Mouse (Mus musculus) thymus, adult 2 months (tissue): Measurements from ENCODE around the gene Prdm16. TPM values are rescaled to one million over a fixed set of nuclear protein-coding genes. Genes with fewer than 3 reads are reported as not detected.
A peak's percentile ranks its signal among the peaks of the same experiment; 100 is the strongest.

Experiments
- DNase-seq: peaks from one replicate; pipeline ENCODE4 v3.0.0; 2021
- H3K27ac ChIP-seq: fragments of 200-500 bp; 2 replicates; pipeline ENCODE4 v1.5.1; 2012; ENCODE audit warnings: low read length, control low read depth; ENCODE audit not compliant: control insufficient read depth, insufficient read depth
- H3K27me3 ChIP-seq: fragments of 200-500 bp; 2 replicates; pipeline ENCODE4 v1.6.1; 2012; ENCODE audit warnings: mild to moderate bottlenecking, low read length, moderate library complexity, mixed read lengths; ENCODE audit not compliant: control insufficient read depth, insufficient read depth
- H3K36me3 ChIP-seq: fragments of 200-500 bp; 2 replicates; pipeline ENCODE4 v1.6.1; 2012; ENCODE audit warnings: mild to moderate bottlenecking, low read length, moderate library complexity; ENCODE audit not compliant: control insufficient read depth, insufficient read depth
- H3K4me1 ChIP-seq: fragments of 200-500 bp; replicated peaks from 2 replicates; pipeline ENCODE4 v1.6.1; 2012; ENCODE audit warnings: low read length; ENCODE audit not compliant: control insufficient read depth, insufficient read depth
- H3K4me3 ChIP-seq: fragments of 200-500 bp; 2 replicates; pipeline ENCODE4 v1.5.1; 2012; ENCODE audit warnings: mild to moderate bottlenecking, low read length, control low read depth, moderate library complexity; ENCODE audit not compliant: control insufficient read depth, insufficient read depth
- CTCF ChIP-seq: fragments of 200-500 bp; IDR thresholded peaks from 2 replicates; pipeline ENCODE4 v1.5.1; 2012; ENCODE audit warnings: mild to moderate bottlenecking, control low read depth, low read length, moderate library complexity, borderline replicate concordance; ENCODE audit not compliant: control insufficient read depth, poor library complexity, insufficient read depth; ENCODE audit errors: extremely low read depth
- POLR2A ChIP-seq: fragments of 200-500 bp; IDR thresholded peaks from 2 replicates; pipeline ENCODE4 v1.6.1; 2012; ENCODE audit warnings: mild to moderate bottlenecking, low read length, control low read depth, moderate library complexity; ENCODE audit not compliant: control insufficient read depth, poor library complexity, insufficient read depth; ENCODE audit errors: extremely low read depth
- WGBS: fragments of 180-500 bp; shearing (Covaris S2); methylation state at CpG from one replicate; pipeline ENCODE4 v1.1.7; 2018; 5-methylcytosine and 5-hydroxymethylcytosine counted together
- polyA plus RNA-seq: library from polyadenylated mRNA; depleted of rRNA; stranded (reverse); fragments of >200 nt; gene quantifications from 2 replicates; pipeline ENCODE4 v1.2.3, GENCODE M21; 2012

Gene Prdm16
- polyA plus RNA-seq, 1 experiment, result 4.5 TPM

DNA sequence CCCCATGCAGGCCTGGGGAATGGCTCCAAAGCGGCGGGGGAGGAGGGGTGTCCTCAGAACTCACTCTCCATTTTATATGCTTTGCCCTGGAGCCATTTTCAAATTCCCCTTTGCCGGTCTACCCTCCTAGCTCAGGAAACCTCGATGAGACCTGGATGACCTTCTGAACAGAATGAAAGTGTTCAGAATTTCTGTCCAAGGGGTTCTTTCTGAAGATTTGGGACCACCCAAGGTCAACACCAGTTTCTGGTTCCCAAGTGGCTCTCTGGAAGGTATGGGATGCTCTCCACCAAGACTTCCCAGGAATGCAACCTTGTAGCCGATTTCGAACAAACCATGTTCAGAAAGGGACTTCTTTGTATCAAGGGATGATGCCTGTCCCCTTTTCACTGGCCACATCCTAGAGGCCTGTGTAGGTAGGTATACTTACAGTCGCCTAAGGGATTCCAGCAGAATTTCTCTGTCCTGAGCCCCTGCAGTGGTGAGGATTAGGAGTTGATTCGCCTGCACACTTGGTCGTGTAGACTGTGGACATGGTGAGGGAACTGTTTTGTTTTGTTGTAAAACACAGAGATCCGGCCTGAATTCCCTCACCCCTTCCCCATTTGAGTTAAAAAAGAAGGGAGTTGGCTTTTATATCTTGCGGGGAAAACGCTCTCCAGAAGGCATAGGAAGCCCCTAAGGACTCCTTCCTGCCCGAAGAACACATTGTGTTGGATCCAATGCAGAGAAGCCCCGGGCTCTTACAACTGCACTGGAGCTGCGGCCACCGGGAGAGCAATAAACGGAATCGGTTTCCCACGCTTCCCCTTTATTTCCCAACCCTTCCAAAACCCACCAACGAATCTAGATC lies 4.0 kb upstream of the Prdm16 start:
- H3K36me3 ChIP-seq, result no peaks in the 10 kb centered on the region
- 57% methylated on average over 20 of the region's 20 CpGs for WGBS
- no peak for DNase-seq
- TF ChIP-seq CTCF, result no peak
- TF ChIP-seq POLR2A, result no peak
- no peak overlapping the region for H3K4me3 ChIP-seq
- peaks cover 25% of the 10 kb centered on the region for H3K27me3 ChIP-seq
- H3K4me1 ChIP-seq, result 0 out of 2 replicates have a peak, but pooled peaks cover 5% of the 10 kb centered on the region
- H3K27ac ChIP-seq, result no peak overlapping the region

GRCm38 (mm10) chr4:154639591-154640442 lies 3.1 kb upstream of the Prdm16 start:
- H3K4me1 ChIP-seq, result 0 out of 2 replicates have a peak, but pooled peaks cover 5% of the 10 kb centered on the region
- no peak overlapping the region for H3K4me3 ChIP-seq
- no peak for DNase-seq
- H3K27ac ChIP-seq, result no peak overlapping the region
- 82% methylated on average over 13 of the region's 13 CpGs for WGBS
- H3K27me3 ChIP-seq, result peaks cover 27% of the 10 kb centered on the region
- H3K36me3 ChIP-seq, result no peaks in the 10 kb centered on the region
- no peak for TF ChIP-seq CTCF
- TF ChIP-seq POLR2A, result no peak

DNA sequence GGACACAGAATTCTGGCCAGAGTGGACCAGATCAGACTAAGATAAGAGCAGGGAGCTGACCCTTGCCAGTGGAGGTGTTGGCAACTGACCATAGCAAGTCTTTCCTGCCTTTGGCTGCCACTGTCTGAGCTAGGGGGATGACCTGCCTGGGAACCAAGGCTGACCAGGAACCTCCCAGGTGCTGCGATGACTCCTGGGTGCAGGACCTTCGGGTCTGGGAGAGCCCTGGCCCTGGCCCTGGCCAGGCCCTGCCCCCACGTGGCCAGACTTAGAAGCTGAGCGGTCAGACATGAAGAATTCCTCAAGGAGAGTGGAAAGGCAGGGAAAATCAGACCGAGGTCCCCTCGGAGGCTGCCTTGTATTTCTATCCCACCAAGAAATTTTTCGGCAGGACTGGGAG lies 2.5 kb upstream of the Prdm16 start:
- no peak for DNase-seq
- TF ChIP-seq POLR2A (no peak), CTCF (no peak)
- 73% methylated on average over 7 of the region's 7 CpGs for WGBS
- H3K36me3 ChIP-seq, result no peaks in the 10 kb centered on the region
- no peak overlapping the region for H3K27ac ChIP-seq
- peaks cover 27% of the 10 kb centered on the region for H3K27me3 ChIP-seq
- no peak overlapping the region for H3K4me3 ChIP-seq
- 0 out of 2 replicates have a peak, but pooled peaks cover 5% of the 10 kb centered on the region for H3K4me1 ChIP-seq

DNA sequence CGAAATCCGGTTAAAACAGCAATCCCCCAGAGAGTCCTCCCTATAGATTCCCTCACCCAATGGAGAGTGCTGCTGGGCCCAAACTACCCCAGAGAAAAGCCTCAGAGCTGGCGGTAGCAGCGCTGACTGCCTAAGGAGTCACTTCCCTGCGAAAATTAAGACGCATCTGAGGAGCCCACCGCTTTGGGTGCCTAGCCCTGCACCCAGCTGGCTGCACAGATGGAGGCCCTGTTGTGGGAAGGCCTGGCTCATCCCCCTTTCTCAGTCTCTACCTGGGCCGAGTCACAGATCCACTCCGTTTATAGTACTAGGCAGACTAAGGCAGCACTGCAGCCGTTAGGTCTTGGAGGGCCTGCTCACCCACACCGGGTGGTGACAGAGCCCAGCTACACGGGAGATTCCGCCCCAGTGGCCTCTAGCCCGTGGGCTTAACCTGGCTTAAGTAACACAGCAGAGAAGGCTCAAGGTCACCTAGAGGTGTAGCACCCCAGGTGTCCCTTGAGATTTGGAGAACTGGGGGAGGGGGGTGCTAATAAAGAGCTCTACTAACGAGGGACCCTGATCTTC lies 1.7 kb upstream of the Prdm16 start:
- H3K4me1 ChIP-seq, result 0 out of 2 replicates have a peak, but pooled peaks cover 5% of the 10 kb centered on the region
- DNase-seq, result no peak
- H3K27ac ChIP-seq, result no peak overlapping the region
- no peaks in the 10 kb centered on the region for H3K36me3 ChIP-seq
- no peak overlapping the region for H3K4me3 ChIP-seq
- TF ChIP-seq POLR2A (no peak), CTCF (no peak)
- WGBS, result 64% methylated on average over 15 of the region's 15 CpGs
- peaks cover 31% of the 10 kb centered on the region for H3K27me3 ChIP-seq

- WGBS, result 6% methylated on average over 72 of the region's 73 CpGs
- no peaks in the 10 kb centered on the region for H3K36me3 ChIP-seq
- H3K27me3 ChIP-seq, result peaks cover 31% of the 10 kb centered on the region
- H3K4me1 ChIP-seq, result 0 out of 2 replicates have a peak, but pooled peaks cover 5% of the 10 kb centered on the region
- H3K4me3 ChIP-seq, result no peak overlapping the region
- DNase-seq, result no peak
- no peak overlapping the region for H3K27ac ChIP-seq
- no peak for TF ChIP-seq POLR2A
- no peak for TF ChIP-seq CTCF
Observed at GRCm38 (mm10) chr4:154637468-154638319, 1.0 kb upstream of the Prdm16 start.

DNA sequence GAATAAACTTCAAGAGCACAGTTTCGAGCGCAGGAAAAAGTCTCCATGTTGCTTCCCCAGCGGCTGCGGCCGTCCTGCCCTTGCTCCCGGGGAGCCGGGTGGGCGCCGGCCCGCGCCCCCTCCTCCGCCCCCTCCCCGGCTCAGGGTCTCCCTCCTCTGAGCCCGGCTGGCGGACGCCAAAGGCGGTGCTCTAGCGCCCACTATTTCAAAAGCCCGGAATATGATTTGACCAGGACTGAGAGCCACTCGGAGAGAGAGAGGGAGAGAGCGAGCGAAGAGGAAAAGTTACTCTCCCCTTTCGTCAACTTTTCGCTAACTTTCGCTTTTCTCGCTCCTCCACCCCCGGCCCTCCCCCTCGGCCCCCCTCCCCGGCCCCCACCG lies 630 bp downstream of the Prdm16 start:
- WGBS, result 1% methylated on average over 30 of the region's 30 CpGs
- TF ChIP-seq CTCF, result no peak
- no peak for TF ChIP-seq POLR2A
- Histone ChIP-seq H3K36me3 (no peaks in the 10 kb centered on the region), H3K4me3 (peak overlapping the region; percentile 38), H3K27ac (no peak overlapping the region), H3K27me3 (peaks cover 28% of the 10 kb centered on the region), H3K4me1 (0 out of 2 replicates have a peak, but pooled peaks cover 5% of the 10 kb centered on the region)
- no peak for DNase-seq
